Mouse (Mus musculus): ENCODE measurements at regions not wholly inside any gene's neighbourhood (a gene's known extent, or its start where the extent isn't known, plus 50 kb on each side); places are given as distances from the start of the nearest gene placed in this dataset.

DNA sequence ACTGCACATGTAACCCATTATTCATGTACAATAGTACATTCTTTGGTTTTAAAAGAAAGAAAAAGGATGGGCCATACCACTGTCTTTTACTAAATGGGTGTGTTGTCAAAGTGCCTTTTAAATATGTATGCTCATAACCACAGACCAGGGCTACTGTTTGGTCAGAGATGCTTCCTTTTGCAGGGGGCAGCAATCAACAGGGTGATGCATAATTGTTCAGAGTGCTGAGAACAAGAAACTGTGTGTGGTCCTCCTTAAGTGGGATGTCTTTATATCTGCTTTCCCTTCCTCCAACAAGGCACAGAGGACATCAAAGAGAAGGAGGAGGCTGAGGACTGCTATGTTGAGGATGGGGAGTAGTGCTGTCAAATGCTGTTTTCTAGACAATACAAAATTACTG is 544.0 kb downstream of the Ptprc start:
- TF ChIP-seq PAX5 (IDR thresholded peaks at IDR 0.05; ENCODE audit: low read length) (no peak), BHLHE40 (IDR thresholded peaks at IDR 0.05; ENCODE audit: low read depth, low read length) (no peak)
- no peaks in the 10 kb centered on the region for H3K36me3 ChIP-seq (replicated peaks in 1 of 2; ENCODE audit: control insufficient read depth in 1 of 2, insufficient read depth in 1 of 2, low read length in 1 of 2)
- dilution Hi-C loops (cut with MboI; ENCODE audit: extremely low pct_ligation_motif_present, extremely low pct_unique_long_range_greater_than_20kb, low sequenced_read_pairs) (no loop called here), in situ Hi-C loops (cut with MboI; ENCODE audit: low pct_ligation_motif_present, low pct_unique_long_range_greater_than_20kb, low sequenced_read_pairs) (no loop called here)
- H3K79me2 ChIP-seq (replicated peaks; ENCODE audit: control insufficient read depth, extremely low read depth, insufficient read depth, poor library complexity, severe bottlenecking), result no peaks in the 10 kb centered on the region
- H3K9ac ChIP-seq (ENCODE audit: insufficient read depth, low read depth), result no peak overlapping the region
- H3K27ac ChIP-seq (ENCODE audit: insufficient read depth, low read depth), result no peak overlapping the region
- H3K4me2 ChIP-seq (ENCODE audit: insufficient read depth, low read depth, poor library complexity, severe bottlenecking), result no peak overlapping the region
- no peak for DNase-seq (ENCODE audit: extremely low read depth)
- H3K4me3 ChIP-seq (replicated peaks in 1 of 3; ENCODE audit: low read depth in 2 of 3, low read length in 2 of 3, poor library complexity in 1 of 3), result no peak overlapping the region
- H3K27me3 ChIP-seq (replicated peaks), result no peaks in the 10 kb centered on the region
- H3K9me3 ChIP-seq (replicated peaks; ENCODE audit: low read length), result no peaks in the 10 kb centered on the region
- no peaks in the 10 kb centered on the region for H3K4me1 ChIP-seq (ENCODE audit: control insufficient read depth in 1 of 2, insufficient read depth in 2 of 2)

DNA sequence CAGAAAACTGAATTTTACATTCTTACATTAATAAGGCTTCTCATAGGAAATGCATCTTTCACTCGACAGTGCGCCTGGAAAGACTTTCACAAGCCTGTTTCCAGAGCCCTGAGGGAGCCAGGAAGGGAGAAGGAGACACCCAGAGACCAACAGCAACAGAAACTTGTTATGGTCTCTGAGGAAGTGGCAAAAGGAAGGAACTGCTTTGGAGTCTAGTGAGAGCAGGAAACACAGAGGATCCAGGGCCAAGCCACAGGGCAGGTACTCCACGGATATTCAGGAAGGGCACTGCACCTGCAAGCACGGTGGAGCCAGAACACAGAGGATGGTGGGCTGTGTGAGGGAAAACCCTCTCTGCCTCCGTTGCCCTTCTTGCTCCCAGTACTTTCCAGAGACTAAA is 554.8 kb downstream of the Ptprc start:
- in situ Hi-C loops (cut with MboI; ENCODE audit: low pct_ligation_motif_present, low pct_unique_long_range_greater_than_20kb, low sequenced_read_pairs), result no loop called here
- TF ChIP-seq USF1 (IDR thresholded peaks at IDR 0.05; ENCODE audit: low read depth, low read length) (no peak), MAFK (IDR thresholded peaks at IDR 0.05; ENCODE audit: insufficient replicate concordance, low read length) (no peak), CHD2 (IDR thresholded peaks at IDR 0.05; ENCODE audit: low read length) (no peak), SMC3 (IDR thresholded peaks at IDR 0.05; ENCODE audit: low read depth, low read length) (no peak), ZKSCAN1 (IDR thresholded peaks at IDR 0.05; ENCODE audit: borderline replicate concordance, low read depth, low read length) (no peak), TCF12 (IDR thresholded peaks at IDR 0.05; ENCODE audit: low read depth, low read length) (no peak), CTCF (conservative IDR thresholded peaks at IDR 0.05 in 1 of 2, IDR thresholded peaks at IDR 0.05 in 1 of 2; ENCODE audit: low read depth in 2 of 2, low read length in 2 of 2) (no peak), RCOR1 (conservative IDR thresholded peaks at IDR 0.05; ENCODE audit: low read depth, low read length) (no peak), MAZ (IDR thresholded peaks at IDR 0.05; ENCODE audit: low read depth, low read length) (no peak), JUND (conservative IDR thresholded peaks at IDR 0.05; ENCODE audit: low read depth, low read length) (no peak), NELFE (IDR thresholded peaks at IDR 0.05; ENCODE audit: low read depth, low read length) (no peak), USF2 (conservative IDR thresholded peaks at IDR 0.05; ENCODE audit: low read depth, low read length) (no peak), POLR2A (IDR thresholded peaks at IDR 0.05; ENCODE audit: low read depth, low read length) (no peak), ZMIZ1 (IDR thresholded peaks at IDR 0.05; ENCODE audit: low read depth, low read length) (no peak), EP300 (IDR thresholded peaks at IDR 0.05; ENCODE audit: low read length) (no peak), KAT2A (IDR thresholded peaks at IDR 0.05; ENCODE audit: insufficient replicate concordance, low read length) (no peak), MAX (IDR thresholded peaks at IDR 0.05; ENCODE audit: low read length) (no peak), ELF1 (IDR thresholded peaks at IDR 0.05; ENCODE audit: low read depth, low read length) (no peak), CHD1 (IDR thresholded peaks at IDR 0.05; ENCODE audit: low read depth, low read length) (no peak), GABPA (IDR thresholded peaks at IDR 0.05; ENCODE audit: insufficient replicate concordance, low read depth, low read length) (no peak)
- Histone ChIP-seq H3K4me2 (ENCODE audit: insufficient read depth, low read depth, poor library complexity, severe bottlenecking) (no peak overlapping the region), H3K4me3 (replicated peaks in 1 of 3; ENCODE audit: low read depth in 2 of 3, low read length in 2 of 3, poor library complexity in 1 of 3) (no peak overlapping the region), H3K36me3 (replicated peaks in 1 of 2; ENCODE audit: control insufficient read depth in 1 of 2, insufficient read depth in 1 of 2, low read length in 1 of 2) (no peaks in the 10 kb centered on the region), H3K9ac (ENCODE audit: insufficient read depth, low read depth) (no peak overlapping the region), H3K27ac (ENCODE audit: insufficient read depth, low read depth) (no peak overlapping the region), H3K9me3 (replicated peaks; ENCODE audit: low read length) (no peaks in the 10 kb centered on the region), H3K79me2 (replicated peaks; ENCODE audit: control insufficient read depth, extremely low read depth, insufficient read depth, poor library complexity, severe bottlenecking) (no peaks in the 10 kb centered on the region), H3K4me1 (ENCODE audit: control insufficient read depth in 1 of 2, insufficient read depth in 2 of 2) (no peaks in the 10 kb centered on the region), H3K27me3 (replicated peaks) (no peaks in the 10 kb centered on the region)
- dilution Hi-C loops (cut with MboI; ENCODE audit: extremely low pct_ligation_motif_present, extremely low pct_unique_long_range_greater_than_20kb, low sequenced_read_pairs), result no loop called here
- DNase-seq (ENCODE audit: extremely low read depth), result no peak
